Mouse (Mus musculus) left cerebral cortex, adult 9 months (tissue): ENCODE results near the gene Cdkl4.
A peak's percentile ranks its signal among the peaks of the same experiment; 100 is the strongest.

Experiments
- DNase-seq, 2 experiments: peaks; one replicate each; pipeline ENCODE4 v3.0.0; 2022; ENCODE audit warnings: low spot score in 2 of 2

The Cdkl4 gene

GRCm38 (mm10) chr17:80480031-80480854 lies 97.4 kb downstream of the Cdkl4 start, which contains the start of gene Sos1:
Sos1 (minus strand) TSS chr17:80480453.
- peak; percentile 78 to 95 for DNase-seq

GRCm38 (mm10) chr17:80479295-80480030 lies 98.2 kb downstream of the Cdkl4 start:
- DNase-seq, result peak; percentile 28 to 49

GRCm38 (mm10) chr17:80477679-80478078 lies 99.9 kb downstream of the Cdkl4 start:
- DNase-seq, result no peak

- DNase-seq, result no peak
These were observed 101.1 kb downstream of the Cdkl4 start for GRCm38 (mm10) chr17:80476496-80476895.
